Mouse (Mus musculus): ENCODE measurements around the gene Klhl29. TPM values are rescaled to one million over a fixed set of nuclear protein-coding genes. Genes with fewer than 3 reads are reported as not detected.

Klhl29 gene
- total RNA-seq, 2 experiments from 2014 or later = 38.9 to 40.9 TPM

DNA sequence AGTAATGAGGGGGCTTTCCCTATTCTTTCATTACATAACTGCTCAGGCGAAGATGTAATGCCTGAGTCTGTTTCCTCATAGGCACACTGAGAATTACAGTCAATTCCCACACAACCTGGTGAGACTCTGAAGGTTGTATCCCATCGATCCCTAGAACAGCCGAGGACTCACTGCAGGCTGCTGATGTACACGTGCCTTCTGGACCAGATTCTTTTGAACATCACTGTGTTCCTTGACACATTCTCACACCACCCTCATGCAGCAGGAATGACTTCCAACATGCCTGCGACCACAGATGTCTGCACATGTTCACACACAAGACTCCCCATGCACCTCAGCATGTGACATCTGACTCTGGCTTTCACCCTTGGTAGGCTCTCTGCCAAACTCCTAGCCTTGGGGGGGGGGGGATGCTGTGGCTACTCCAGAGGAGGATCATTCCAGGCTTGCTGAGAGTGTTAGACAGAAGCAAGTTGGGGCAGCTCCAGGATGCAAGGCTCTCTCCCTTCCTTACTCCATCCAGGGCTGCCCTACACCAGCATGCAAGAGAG, 217.5 kb downstream of the Klhl29 start:
- Histone ChIP-seq H3K4me3 (no peak overlapping the region), H3K27ac (peak overlapping the region; percentile 87)
- TF ChIP-seq CTCF (conservative IDR thresholded peaks at IDR 0.05) = no peak
- no peak for DNase-seq (ENCODE audit: low spot score in 2 of 2)

DNA sequence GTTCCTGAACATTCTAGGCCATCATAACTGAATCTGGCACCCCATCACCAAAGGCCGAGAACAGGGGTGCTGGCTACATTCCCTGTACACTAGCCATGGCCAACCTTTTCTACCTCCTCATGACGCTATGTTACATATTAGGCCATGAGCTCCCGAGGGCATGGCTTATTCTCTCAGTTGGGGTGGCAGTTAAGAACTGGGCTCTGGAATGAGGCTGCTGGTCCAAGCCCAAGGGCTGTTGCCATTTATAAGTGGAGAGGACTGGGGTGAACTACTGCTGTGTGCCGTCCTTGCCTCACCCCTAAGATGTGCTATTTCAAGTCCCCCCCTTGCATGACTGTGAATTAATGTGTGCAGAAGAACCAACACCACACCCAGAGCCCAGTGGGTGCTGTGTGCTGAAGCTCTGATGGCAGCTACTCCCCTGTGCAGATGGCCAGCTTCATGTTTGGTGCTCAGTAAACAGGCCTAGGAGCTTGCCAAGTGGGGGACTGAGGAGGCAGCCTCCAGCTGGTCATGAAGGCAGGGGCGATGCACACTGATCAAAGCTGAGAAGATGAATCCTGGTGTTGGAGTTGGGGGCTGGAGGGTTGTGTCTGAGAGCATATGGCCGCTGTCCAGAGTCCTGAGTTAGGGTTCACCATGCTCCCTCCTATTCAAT, 218.3 kb downstream of the Klhl29 start:
- Histone ChIP-seq H3K27ac (peak overlapping the region; percentile 87), H3K4me3 (no peak overlapping the region)
- peak; percentile 72 to 82 for DNase-seq (ENCODE audit: low spot score in 2 of 2)
- no peak for TF ChIP-seq CTCF (conservative IDR thresholded peaks at IDR 0.05)

DNA sequence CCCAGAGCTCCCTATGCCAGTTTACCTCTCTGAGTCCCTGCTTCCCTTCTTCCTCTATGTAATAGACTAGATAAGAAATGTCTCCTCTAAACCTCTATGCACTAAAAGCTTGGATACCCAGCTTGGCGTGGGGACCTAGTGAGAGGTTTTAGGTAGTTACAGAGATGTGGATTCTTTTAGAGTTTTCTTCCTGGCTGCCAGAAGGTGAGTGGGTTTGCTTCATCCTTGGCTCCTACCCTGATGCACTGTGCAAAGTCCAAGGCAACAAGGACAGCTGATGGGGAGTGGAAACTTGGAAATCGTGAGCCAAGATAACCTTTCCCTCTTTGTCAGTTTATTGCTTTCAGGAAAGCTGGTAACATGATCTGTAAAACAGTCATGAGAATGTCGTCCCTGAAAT, 220.3 kb downstream of the Klhl29 start:
- DNase-seq (ENCODE audit: low spot score in 2 of 2) = no peak
- no peak for TF ChIP-seq CTCF (conservative IDR thresholded peaks at IDR 0.05)
- Histone ChIP-seq H3K4me3 (no peak overlapping the region), H3K27ac (peak overlapping the region; percentile 55; the same call in 1 of the 2 replicates)

DNA sequence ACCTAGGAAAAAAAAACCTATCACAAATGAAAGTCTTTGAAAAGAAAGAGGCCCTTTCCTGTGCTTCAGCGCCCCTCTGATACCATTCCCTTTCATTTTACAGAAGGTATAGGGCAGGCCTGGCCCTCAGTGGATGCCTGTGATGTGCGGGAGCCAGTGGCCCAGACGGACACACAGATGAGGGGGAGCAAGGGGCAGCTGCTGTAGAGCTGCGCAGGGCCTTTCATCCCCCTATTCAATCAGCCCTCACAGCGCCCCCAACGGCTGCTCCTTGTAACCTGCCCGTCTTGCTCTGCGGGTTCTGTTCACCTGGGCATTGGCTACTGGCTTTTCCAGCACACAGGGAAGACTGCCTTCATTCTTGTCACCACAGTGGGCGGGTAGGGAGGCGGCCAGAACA, 223.6 kb downstream of the Klhl29 start:
- no peak for DNase-seq (ENCODE audit: low spot score in 2 of 2)
- peak; percentile 68 for TF ChIP-seq CTCF (conservative IDR thresholded peaks at IDR 0.05)
- Histone ChIP-seq H3K4me3 (no peak overlapping the region), H3K27ac (no peak overlapping the region)

GRCm38 (mm10) chr12:5147346-5148035, 228.0 kb downstream of the Klhl29 start:
- Histone ChIP-seq H3K4me3 (no peak overlapping the region), H3K27ac (peak overlapping the region; percentile 65)
- peak; percentile 31 for TF ChIP-seq CTCF (conservative IDR thresholded peaks at IDR 0.05)
- DNase-seq (ENCODE audit: low spot score in 2 of 2) = no peak

GRCm38 (mm10) chr12:5143903-5144781, 231.3 kb downstream of the Klhl29 start:
- no peak for DNase-seq (ENCODE audit: low spot score in 2 of 2)
- no peak for TF ChIP-seq CTCF (conservative IDR thresholded peaks at IDR 0.05)
- peak overlapping the region; percentile 4; the same call in 1 of the 2 replicates for H3K27ac ChIP-seq
- H3K4me3 ChIP-seq = no peak overlapping the region

GRCm38 (mm10) chr12:5143224-5143623, 232.3 kb downstream of the Klhl29 start:
- no peak for TF ChIP-seq CTCF (conservative IDR thresholded peaks at IDR 0.05)
- DNase-seq (ENCODE audit: low spot score in 2 of 2) = no peak
- no peak overlapping the region; the same call in 1 of the 2 replicates for H3K27ac ChIP-seq
- H3K4me3 ChIP-seq = no peak overlapping the region

GRCm38 (mm10) chr12:5142776-5143175, 232.7 kb downstream of the Klhl29 start:
- Histone ChIP-seq H3K27ac (no peak overlapping the region; the same call in 1 of the 2 replicates), H3K4me3 (no peak overlapping the region)
- TF ChIP-seq CTCF (conservative IDR thresholded peaks at IDR 0.05) = peak; percentile 93
- peak; percentile 85 to 90 for DNase-seq (ENCODE audit: low spot score in 2 of 2)

DNA sequence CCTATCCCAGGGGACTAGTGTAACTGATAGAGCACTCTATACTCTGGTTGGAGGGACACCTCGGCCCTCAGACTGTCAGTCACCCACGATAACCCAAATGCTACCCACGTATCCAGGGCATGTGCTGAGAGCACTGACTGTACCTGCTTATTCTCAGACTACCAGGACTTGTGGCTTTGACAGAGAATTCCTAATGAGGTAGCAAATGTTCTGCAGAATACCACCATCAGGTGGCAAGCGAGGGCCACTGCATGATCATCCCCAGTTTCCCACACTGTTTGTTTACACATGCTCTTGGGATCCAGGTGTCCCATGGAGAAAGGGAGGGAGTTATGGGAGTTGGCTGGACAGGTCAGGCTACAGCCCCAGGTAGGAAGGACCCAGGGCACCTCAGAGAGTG, 234.4 kb downstream of the Klhl29 start:
- Histone ChIP-seq H3K27ac (no peak overlapping the region), H3K4me3 (no peak overlapping the region)
- DNase-seq (ENCODE audit: low spot score in 2 of 2) = no peak
- peak; percentile 74 for TF ChIP-seq CTCF (conservative IDR thresholded peaks at IDR 0.05)

DNA sequence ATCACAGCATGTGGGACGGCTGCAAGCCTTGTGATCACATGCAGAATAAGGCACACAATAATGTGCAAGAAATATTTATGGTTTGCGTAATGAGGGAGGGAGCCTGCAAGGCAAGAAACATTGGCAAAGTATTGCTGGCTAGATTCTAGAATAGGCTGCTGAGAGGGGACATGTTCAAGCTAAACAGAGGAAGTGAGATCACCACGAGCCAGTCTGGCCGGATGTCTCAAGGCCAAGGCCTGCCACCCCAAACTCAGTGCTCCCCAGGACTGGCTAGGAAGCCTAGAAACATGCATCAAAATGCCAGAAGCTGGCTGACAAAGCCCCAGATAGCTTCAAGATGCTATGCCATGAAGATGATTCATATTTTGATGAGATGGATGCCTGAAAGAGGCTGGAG, 236.2 kb downstream of the Klhl29 start:
- TF ChIP-seq CTCF (conservative IDR thresholded peaks at IDR 0.05) = no peak
- H3K27ac ChIP-seq = no peak overlapping the region; the same call in 1 of the 2 replicates
- no peak overlapping the region for H3K4me3 ChIP-seq
- no peak for DNase-seq (ENCODE audit: low spot score in 2 of 2)

GRCm38 (mm10) chr12:5136300-5136699, 239.2 kb downstream of the Klhl29 start:
- no peak overlapping the region for H3K27ac ChIP-seq
- H3K4me3 ChIP-seq = no peak overlapping the region
- DNase-seq (ENCODE audit: low spot score in 2 of 2) = peak; percentile 44 to 71
- TF ChIP-seq CTCF (conservative IDR thresholded peaks at IDR 0.05) = peak; percentile 98

DNA sequence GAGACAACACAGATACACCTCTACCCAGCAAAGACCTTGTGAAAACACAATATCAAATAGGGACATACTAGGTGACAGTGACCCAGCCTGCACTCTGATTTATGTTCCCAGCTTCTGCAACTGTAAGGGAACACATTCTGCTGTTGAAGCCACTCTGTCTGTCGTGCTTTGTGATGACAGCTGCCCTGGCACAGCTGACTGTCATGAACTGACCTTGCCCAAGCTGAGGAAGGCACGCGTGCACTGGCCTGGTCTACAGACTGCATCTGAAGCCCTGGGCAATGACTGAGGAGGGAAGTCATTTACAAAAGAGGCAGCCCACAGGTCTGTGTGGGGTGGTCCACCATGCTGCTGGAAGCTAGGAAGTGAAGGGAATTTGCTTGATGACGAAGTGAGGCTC, 246.3 kb downstream of the Klhl29 start:
- no peak for DNase-seq (ENCODE audit: low spot score in 2 of 2)
- H3K4me3 ChIP-seq = no peak overlapping the region
- TF ChIP-seq CTCF (conservative IDR thresholded peaks at IDR 0.05) = no peak
- H3K27ac ChIP-seq = no peak overlapping the region

DNA sequence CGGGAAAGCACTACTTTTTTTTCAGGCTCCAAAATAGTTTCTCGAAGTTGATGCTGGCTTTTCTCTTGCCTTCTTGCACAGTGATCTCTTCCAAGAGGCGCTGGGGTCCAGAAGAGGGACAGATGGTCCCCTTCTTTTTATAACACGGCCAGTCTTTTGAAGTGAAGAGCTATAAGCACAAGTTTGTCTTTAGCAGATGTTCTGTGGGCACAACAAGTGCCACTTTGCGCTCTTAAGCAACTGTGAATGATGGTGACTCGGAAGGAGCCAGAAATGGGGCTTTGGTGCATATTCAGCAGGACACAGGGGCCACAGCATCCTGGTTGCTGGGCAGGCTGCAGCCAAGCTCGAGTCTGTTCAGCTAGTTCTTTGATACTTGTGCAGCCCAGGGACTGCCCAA, 249.6 kb downstream of the Klhl29 start:
- no peak for DNase-seq (ENCODE audit: low spot score in 2 of 2)
- Histone ChIP-seq H3K27ac (no peak overlapping the region), H3K4me3 (no peak overlapping the region)
- TF ChIP-seq CTCF (conservative IDR thresholded peaks at IDR 0.05) = no peak

Data from layer of hippocampus, adult 2 months (tissue).